Mouse (Mus musculus) gastrocnemius, adult 2 months (tissue): ENCODE data around the gene 4931414P19Rik. TPM values are rescaled to one million over a fixed set of nuclear protein-coding genes. Genes with fewer than 3 reads are reported as not detected.

Source experiments
- DNase-seq: peaks from one replicate; pipeline ENCODE4 v3.0.0; 2022
- H3K27ac ChIP-seq: fragments of 200-600 bp; 2 replicates; pipeline ENCODE4 v1.8.1; 2022; ENCODE audit warnings: mild to moderate bottlenecking
- H3K4me3 ChIP-seq: fragments of 200-600 bp; 2 replicates; pipeline ENCODE4 v1.8.1; 2022; ENCODE audit warnings: mild to moderate bottlenecking, moderate library complexity
- CTCF ChIP-seq: fragments of 200-600 bp; IDR thresholded peaks from 2 replicates; pipeline ENCODE4 v1.8.1; 2022; ENCODE audit warnings: antibody characterized with exemption, mild to moderate bottlenecking, moderate library complexity
- intact Hi-C: fragments of 180-260 bp; cut with DNase I; formaldehyde crosslinking; loops from one replicate; pipeline ENCODE4 v1.15.1; 2025
- long read RNA-seq, 2 experiments: library from polyadenylated mRNA; stranded (forward); transcript quantifications; one replicate each; pipeline ENCODE4 v2.0.0; 2021
- total RNA-seq, 2 experiments: library from RNA; stranded (reverse); gene quantifications; 2 replicates each; pipeline ENCODE4 v1.2.3; 2021

Gene 4931414P19Rik
- total RNA-seq, result 1 to 10 TPM; 2.2 to 4.0 TPM
- long read RNA-seq, experiment 1, partial matches to known transcripts, result 0 of 3 reads
- long read RNA-seq, experiment 1, other reads (novel, unspliced or antisense), result 2 of 3 reads
- long read RNA-seq, experiment 2, partial matches to known transcripts, result 0 of 3 reads
- long read RNA-seq, experiment 2, other reads (novel, unspliced or antisense), result 1 of 3 reads

GRCm38 (mm10) chr14:54605752-54606321 is at the start of gene 4931414P19Rik:
TSS of gene 4931414P19Rik (minus strand) at chr14:54605993.
- Histone ChIP-seq H3K4me3 (peak within 1 kb of the TSS; percentile 74), H3K27ac (peak within 1 kb of the TSS; percentile 86)
- DNase-seq, result peak; percentile 93
- intact Hi-C loops, result no loop called here
- TF ChIP-seq CTCF, result no peak

GRCm38 (mm10) chr14:54653496-54653895 is 47.7 kb upstream of the 4931414P19Rik start:
- TF ChIP-seq CTCF, result no peak
- DNase-seq, result peak; percentile 91
- Histone ChIP-seq H3K4me3 (peak overlapping the region; percentile 90), H3K27ac (peak overlapping the region; percentile 87)
- intact Hi-C loops, result loop anchor here (5.0 kb wide), 1 partner anchor 34 kb away; the partner anchor contains the start of genes 1700123O20Rik and Acin1

- TF ChIP-seq CTCF, result no peak
- Histone ChIP-seq H3K27ac (peak overlapping the region; percentile 87), H3K4me3 (peak overlapping the region; percentile 90)
- intact Hi-C loops, result loop anchor here (5.0 kb wide), 1 partner anchor 35 kb away; the partner anchor contains the start of genes 1700123O20Rik and Acin1
- no peak for DNase-seq
Measured at GRCm38 (mm10) chr14:54652787-54653186, 47.0 kb upstream of the 4931414P19Rik start.

- no peak for TF ChIP-seq CTCF
- intact Hi-C loops, result loop anchor here (2.0 to 5.0 kb wide), 3 partner anchors 17 to 49 kb away; partner anchors contain the start of genes 1700123O20Rik and Acin1
- peak overlapping the region; percentile 24; the same call in 1 of the 2 replicates for H3K27ac ChIP-seq
- H3K4me3 ChIP-seq, result no peak overlapping the region
- no peak for DNase-seq
Measured at GRCm38 (mm10) chr14:54651556-54651955, 45.8 kb upstream of the 4931414P19Rik start.

- Histone ChIP-seq H3K4me3 (no peak overlapping the region), H3K27ac (no peak overlapping the region)
- TF ChIP-seq CTCF, result peak; percentile 96
- intact Hi-C loops, result loop anchor here (2.0 to 5.0 kb wide), 3 partner anchors 18 to 50 kb away; partner anchors contain the start of genes 1700123O20Rik and Acin1
- DNase-seq, result peak; percentile 87
Measured at GRCm38 (mm10) chr14:54650621-54651454, 45.0 kb upstream of the 4931414P19Rik start.

GRCm38 (mm10) chr14:54647900-54648299 is 42.1 kb upstream of the 4931414P19Rik start:
- no peak for DNase-seq
- TF ChIP-seq CTCF, result no peak
- intact Hi-C loops, result loop anchor here (10.0 kb wide), 1 partner anchor 423 kb away; no protein-coding TSS in a partner anchor
- H3K27ac ChIP-seq, result no peak overlapping the region
- H3K4me3 ChIP-seq, result no peak overlapping the region

GRCm38 (mm10) chr14:54646898-54647636 is 41.3 kb upstream of the 4931414P19Rik start:
- peak; percentile 58 for TF ChIP-seq CTCF
- no peak overlapping the region for H3K4me3 ChIP-seq
- no peak for DNase-seq
- H3K27ac ChIP-seq, result no peak overlapping the region
- intact Hi-C loops, result loop anchor here (10.0 kb wide), 1 partner anchor 422 kb away; no protein-coding TSS in a partner anchor

GRCm38 (mm10) chr14:54646455-54646854 is 40.7 kb upstream of the 4931414P19Rik start:
- H3K4me3 ChIP-seq, result no peak overlapping the region
- no peak overlapping the region for H3K27ac ChIP-seq
- no peak for TF ChIP-seq CTCF
- intact Hi-C loops, result loop anchor here (10.0 kb wide), 1 partner anchor 422 kb away; no protein-coding TSS in a partner anchor
- no peak for DNase-seq

- no peak for DNase-seq
- H3K27ac ChIP-seq, result no peak overlapping the region
- H3K4me3 ChIP-seq, result no peak overlapping the region
- TF ChIP-seq CTCF, result no peak
- intact Hi-C loops, result loop anchor here (5.0 to 10.0 kb wide), 2 partner anchors 62 to 419 kb away; no protein-coding TSS in a partner anchor
Measured at GRCm38 (mm10) chr14:54644294-54644693, 38.5 kb upstream of the 4931414P19Rik start.

- no peak overlapping the region for H3K4me3 ChIP-seq
- intact Hi-C loops, result loop anchor here (2.0 to 10.0 kb wide), 3 partner anchors 61 to 418 kb away; no protein-coding TSS in a partner anchor
- no peak overlapping the region for H3K27ac ChIP-seq
- no peak for DNase-seq
- TF ChIP-seq CTCF, result no peak
Measured at GRCm38 (mm10) chr14:54643011-54643410, 37.2 kb upstream of the 4931414P19Rik start.

GRCm38 (mm10) chr14:54642224-54642944 is 36.6 kb upstream of the 4931414P19Rik start:
- no peak for DNase-seq
- intact Hi-C loops, result loop anchor here (2.0 to 10.0 kb wide), 3 partner anchors 60 to 418 kb away; no protein-coding TSS in a partner anchor
- H3K27ac ChIP-seq, result no peak overlapping the region
- TF ChIP-seq CTCF, result no peak
- no peak overlapping the region for H3K4me3 ChIP-seq
